Mouse (Mus musculus) stomach, embryonic 16.5 days (tissue): ENCODE results near the gene Tex19.1. TPM values are rescaled to one million over a fixed set of nuclear protein-coding genes. Genes with fewer than 3 reads are reported as not detected.
"Not testable (repeated sequence)": the region's sequence is repeated elsewhere in the genome, so short reads cannot be mapped to it uniquely, and the experiment has no call there.

Experiments
- ATAC-seq: fragments of 200-750 bp; cut with Nextera tagmentation; 2 replicates; pipeline ENCODE4 v1.8.0; 2017; ENCODE audit warnings: moderate number of reproducible peaks, moderate TSS enrichment; ENCODE audit not compliant: insufficient read depth, low FRiP score
- H3K27ac ChIP-seq: fragments of 300-500 bp; sonication (generic); 2 replicates; pipeline ENCODE4 v1.5.1; 2014; ENCODE audit warnings: low read length
- H3K27me3 ChIP-seq: fragments of 300-500 bp; sonication (generic); 2 replicates; pipeline ENCODE4 v1.6.1; 2014; ENCODE audit warnings: low read length, control low read depth, mixed read lengths; ENCODE audit not compliant: control insufficient read depth, insufficient read depth
- H3K36me3 ChIP-seq: fragments of 300-500 bp; sonication (generic); 2 replicates; pipeline ENCODE4 v1.6.1; 2014; ENCODE audit warnings: low read length; ENCODE audit not compliant: control insufficient read depth, insufficient read depth
- H3K4me1 ChIP-seq: fragments of 300-500 bp; sonication (generic); 2 replicates; pipeline ENCODE4 v1.6.1; 2014; ENCODE audit warnings: low read length, control low read depth, mixed read lengths; ENCODE audit not compliant: control insufficient read depth, insufficient read depth
- H3K4me2 ChIP-seq: fragments of 300-500 bp; sonication (generic); 2 replicates; pipeline ENCODE4 v1.6.1; 2014; ENCODE audit warnings: low read depth, low read length, mixed read lengths
- H3K4me3 ChIP-seq: fragments of 300-500 bp; sonication (generic); replicated peaks from 2 replicates; pipeline ENCODE4 v1.5.1; 2014; ENCODE audit warnings: mild to moderate bottlenecking, low read length
- H3K9ac ChIP-seq: fragments of 300-500 bp; sonication (generic); 2 replicates; pipeline ENCODE4 v1.6.1; 2014; ENCODE audit warnings: low read length
- H3K9me3 ChIP-seq: fragments of 300-500 bp; sonication (generic); replicated peaks from 2 replicates; pipeline ENCODE4 v1.6.1; 2016; ENCODE audit warnings: low read length, control low read depth; ENCODE audit not compliant: control insufficient read depth
- WGBS: fragments of 180-500 bp; shearing (Covaris S2); extraction: QIAGEN DNeasy Blood & Tissue Kit; methylation state at CpG from one replicate; pipeline ENCODE4 v1.1.7; 2014; 5-methylcytosine and 5-hydroxymethylcytosine counted together
- polyA plus RNA-seq: library from polyadenylated mRNA; unstranded; fragments of >200 nt; fragmentation: Nextera tagmentation; extraction: Ambion mirVana; gene quantifications from 2 replicates; pipeline ENCODE4 v1.2.1, GENCODE M21; 2015

Gene Tex19.1
- polyA plus RNA-seq, result 0.12 TPM in 1 of 2 replicates, not detected in the other

DNA sequence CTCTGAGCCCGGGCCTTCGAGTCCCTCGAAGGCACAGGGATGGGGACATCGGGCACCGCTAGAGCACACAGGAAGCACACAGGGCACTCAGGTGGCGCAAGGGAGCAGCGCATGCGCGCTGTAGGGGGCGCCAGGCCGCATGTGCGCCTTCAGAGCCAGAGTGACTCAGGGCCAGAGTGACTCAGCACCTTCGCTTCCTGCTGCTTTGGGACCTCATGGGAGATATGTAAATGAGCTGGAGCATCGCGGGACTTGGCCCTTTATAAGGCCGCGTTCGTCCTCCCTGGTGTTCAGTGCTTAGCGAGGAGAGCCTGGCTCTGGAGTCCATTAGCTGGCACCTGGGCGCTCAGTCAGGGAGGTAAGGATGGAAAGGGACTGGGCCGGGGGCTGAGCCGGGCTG is at the start of gene Tex19.1:
Tex19.1 (plus strand) TSS at position 279 of the 400 bp plus-strand sequence.
- no peak for ATAC-seq

DNA sequence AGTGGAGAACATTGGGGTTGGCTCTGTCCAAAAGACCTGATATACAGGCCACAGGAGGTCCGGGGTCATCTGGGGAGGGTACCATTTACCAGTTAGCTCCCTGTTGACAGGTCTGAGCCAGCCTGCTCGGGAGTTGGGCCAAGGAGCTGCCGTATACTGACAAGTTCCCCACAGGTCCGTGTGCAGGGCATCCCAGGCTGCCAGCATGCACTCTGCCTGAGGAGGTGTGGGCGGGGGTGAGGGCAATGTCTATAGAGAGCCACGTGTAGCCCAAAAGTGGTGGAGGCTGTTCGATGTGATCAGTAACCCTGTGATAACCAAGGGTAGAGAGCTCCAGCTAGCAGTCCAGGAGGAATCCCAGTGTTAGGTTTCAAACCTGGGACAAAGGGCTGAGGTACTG is 46.2 kb upstream of the Tex19.1 start:
- WGBS, result 68% methylated on average over 7 of the region's 7 CpGs
- no peaks in the 10 kb centered on the region for H3K9me3 ChIP-seq
- H3K36me3 ChIP-seq, result no peaks in the 10 kb centered on the region
- no peak overlapping the region for H3K4me3 ChIP-seq
- no peak overlapping the region for H3K27ac ChIP-seq
- H3K4me1 ChIP-seq, result no peaks in the 10 kb centered on the region
- H3K27me3 ChIP-seq, result no peaks in the 10 kb centered on the region
- no peak overlapping the region for H3K9ac ChIP-seq
- no peak overlapping the region for H3K4me2 ChIP-seq
- no peak for ATAC-seq

More for the DNA sequence above, at the start of gene Tex19.1:
- H3K9ac ChIP-seq, result no peak within 1 kb of the TSS
- H3K4me3 ChIP-seq, result no peak within 1 kb of the TSS
- H3K36me3 ChIP-seq, result no peaks in the 10 kb centered on the region
- peaks cover 4% of the 10 kb centered on the region; the same call in 1 of the 2 replicates for H3K4me1 ChIP-seq
- no peak within 1 kb of the TSS for H3K4me2 ChIP-seq
- 90% methylated on average over 22 of the region's 22 CpGs for WGBS
- no peak within 1 kb of the TSS for H3K27ac ChIP-seq
- H3K27me3 ChIP-seq, result no peaks in the 10 kb centered on the region
- H3K9me3 ChIP-seq, result no peaks in the 10 kb centered on the region

GRCm38 (mm10) chr11:121100692-121101091 is 45.3 kb upstream of the Tex19.1 start:
- ATAC-seq, result no peak
- H3K4me3 ChIP-seq, result no peak overlapping the region
- H3K27me3 ChIP-seq, result no peaks in the 10 kb centered on the region
- H3K9me3 ChIP-seq, result no peaks in the 10 kb centered on the region
- H3K4me2 ChIP-seq, result no peak overlapping the region
- H3K9ac ChIP-seq, result no peak overlapping the region
- H3K27ac ChIP-seq, result no peak overlapping the region
- 56% methylated on average over 7 of the region's 7 CpGs for WGBS
- H3K4me1 ChIP-seq, result no peaks in the 10 kb centered on the region
- H3K36me3 ChIP-seq, result no peaks in the 10 kb centered on the region

DNA sequence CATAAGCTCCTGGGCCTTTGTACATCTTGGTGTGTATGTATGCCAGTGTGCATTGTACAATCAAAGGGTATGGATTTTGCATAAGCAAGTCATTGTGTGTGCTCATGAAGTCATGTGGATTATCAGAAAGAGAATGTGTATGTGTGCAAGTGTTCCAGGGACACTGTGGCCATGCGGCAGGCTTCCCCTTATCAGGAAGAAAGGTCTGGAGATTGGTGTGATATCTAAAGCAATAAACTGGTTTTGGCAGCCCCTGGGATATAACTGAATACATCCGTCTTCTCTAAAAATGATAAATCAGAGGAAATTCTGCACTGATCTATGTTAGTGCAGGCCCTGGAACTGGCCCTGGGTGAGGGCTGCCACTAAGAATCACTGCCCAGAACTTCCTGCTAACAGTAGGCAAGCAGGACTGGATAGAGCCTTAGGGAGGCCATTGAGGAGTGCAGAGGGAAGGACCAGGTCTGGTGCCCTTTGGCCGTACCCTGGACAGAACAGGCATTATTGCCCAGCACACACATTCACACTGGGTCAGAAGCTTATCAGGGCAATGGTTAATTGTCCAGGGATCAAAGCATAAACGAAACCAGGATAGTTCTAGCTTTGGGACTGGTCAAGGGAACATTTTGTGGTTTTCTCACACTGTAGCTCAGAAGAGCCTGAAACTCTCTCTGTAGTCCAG is 44.7 kb upstream of the Tex19.1 start:
- Histone ChIP-seq H3K27me3 (no peaks in the 10 kb centered on the region), H3K27ac (no peak overlapping the region), H3K4me1 (no peaks in the 10 kb centered on the region), H3K9me3 (no peaks in the 10 kb centered on the region), H3K4me3 (no peak overlapping the region), H3K36me3 (no peaks in the 10 kb centered on the region), H3K4me2 (no peak overlapping the region), H3K9ac (no peak overlapping the region)
- 73% methylated on average over 4 of the region's 4 CpGs for WGBS
- no peak for ATAC-seq

DNA sequence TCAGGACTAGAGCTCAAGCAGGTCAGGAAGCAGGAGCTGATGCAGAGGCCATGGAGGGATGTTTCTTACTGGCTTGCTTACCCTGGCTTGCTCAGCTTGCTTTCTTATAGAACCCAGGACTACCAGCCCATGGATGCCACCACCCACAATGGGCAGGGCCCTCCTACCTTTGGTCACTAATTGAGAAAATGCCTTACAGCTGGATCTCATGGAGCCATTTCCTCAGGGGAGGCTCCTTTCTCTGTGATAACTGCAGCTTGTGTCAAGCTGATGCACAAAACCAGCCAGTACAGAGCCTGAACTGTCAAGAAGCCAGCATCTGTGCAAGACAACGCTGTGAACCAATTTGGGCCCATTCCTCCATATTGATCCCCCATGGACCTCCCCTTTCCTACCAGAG is 38.7 kb upstream of the Tex19.1 start:
- H3K36me3 ChIP-seq, ATAC-seq, H3K27me3 ChIP-seq, H3K4me2 ChIP-seq, H3K9me3 ChIP-seq, H3K27ac ChIP-seq, H3K4me3 ChIP-seq, H3K4me1 ChIP-seq, H3K9ac ChIP-seq: not testable (repeated sequence)
- WGBS, result 71% methylated on average over 1 of the region's 1 CpGs

DNA sequence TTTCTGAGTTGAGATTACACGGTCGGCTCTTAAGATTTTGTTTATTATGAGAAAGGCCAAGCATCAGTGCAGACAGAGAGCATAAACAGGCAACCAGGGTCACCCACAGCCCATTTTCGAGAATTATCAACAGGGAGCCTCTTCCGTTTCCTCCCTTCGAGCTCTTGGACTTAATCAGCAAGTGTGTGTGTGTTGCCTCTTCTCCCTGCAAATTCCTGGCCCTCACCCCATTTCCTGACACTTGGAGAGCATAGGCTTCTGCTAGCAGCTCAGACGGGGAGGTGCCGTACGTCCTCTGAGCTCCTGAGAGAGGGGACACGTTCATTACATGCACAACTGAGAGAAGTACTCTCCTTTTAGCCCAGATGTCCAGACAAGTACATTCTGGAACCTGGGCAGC is 37.9 kb upstream of the Tex19.1 start:
- 0 out of 2 replicates have a peak, but pooled peaks have one; percentile 45 for ATAC-seq
- Histone ChIP-seq H3K27me3 (no peaks in the 10 kb centered on the region), H3K4me3 (no peak overlapping the region), H3K9me3 (no peaks in the 10 kb centered on the region), H3K9ac (no peak overlapping the region), H3K4me2 (no peak overlapping the region), H3K36me3 (no peaks in the 10 kb centered on the region), H3K4me1 (peaks cover 4% of the 10 kb centered on the region; the same call in 1 of the 2 replicates), H3K27ac (no peak overlapping the region)
- WGBS, result 48% methylated on average over 9 of the region's 9 CpGs

- Histone ChIP-seq H3K27me3 (no peaks in the 10 kb centered on the region), H3K4me2 (no peak overlapping the region), H3K9me3 (no peaks in the 10 kb centered on the region), H3K36me3 (no peaks in the 10 kb centered on the region), H3K27ac (no peak overlapping the region), H3K9ac (no peak overlapping the region), H3K4me1 (peaks cover 4% of the 10 kb centered on the region; the same call in 1 of the 2 replicates), H3K4me3 (no peak overlapping the region)
- ATAC-seq, result peak; percentile 86
- WGBS, result 8% methylated on average over 2 of the region's 2 CpGs
These were observed 36.0 kb upstream of the Tex19.1 start for GRCm38 (mm10) chr11:121109986-121110385.

DNA sequence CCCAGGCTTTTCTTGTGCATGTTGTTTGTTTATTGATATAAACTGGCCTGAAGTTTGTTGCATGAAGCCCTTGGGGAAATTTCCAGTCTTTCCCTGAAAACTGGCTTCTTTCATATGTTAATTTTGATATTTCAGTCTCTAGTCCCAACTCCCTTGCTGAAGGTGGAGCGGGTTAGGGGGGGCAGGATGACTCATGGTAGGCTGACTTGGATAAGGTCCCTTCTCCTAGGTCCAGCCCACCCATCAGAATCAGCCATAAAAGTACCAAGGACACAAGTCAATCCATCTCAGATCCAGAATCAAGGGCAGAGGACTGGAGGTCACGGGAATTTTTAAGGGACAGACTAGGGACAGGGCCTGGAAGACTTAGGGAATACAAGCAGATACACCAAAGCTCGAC is 34.9 kb upstream of the Tex19.1 start:
- no peak overlapping the region for H3K4me2 ChIP-seq
- no peak overlapping the region for H3K9ac ChIP-seq
- H3K36me3 ChIP-seq, result no peaks in the 10 kb centered on the region
- ATAC-seq, result no peak
- H3K9me3 ChIP-seq, result no peaks in the 10 kb centered on the region
- 85% methylated on average over 3 of the region's 3 CpGs for WGBS
- no peaks in the 10 kb centered on the region for H3K27me3 ChIP-seq
- peaks cover 4% of the 10 kb centered on the region; the same call in 1 of the 2 replicates for H3K4me1 ChIP-seq
- no peak overlapping the region for H3K27ac ChIP-seq
- no peak overlapping the region for H3K4me3 ChIP-seq

GRCm38 (mm10) chr11:121111601-121112000 is 34.3 kb upstream of the Tex19.1 start:
- Histone ChIP-seq H3K27me3 (no peaks in the 10 kb centered on the region), H3K9me3 (no peaks in the 10 kb centered on the region), H3K9ac (no peak overlapping the region), H3K27ac (no peak overlapping the region), H3K36me3 (no peaks in the 10 kb centered on the region), H3K4me1 (peaks cover 4% of the 10 kb centered on the region; the same call in 1 of the 2 replicates), H3K4me3 (no peak overlapping the region), H3K4me2 (no peak overlapping the region)
- 72% methylated on average over 1 of the region's 1 CpGs for WGBS
- no peak for ATAC-seq
